15 mouse cellular contexts compared by ENCODE assay signal in genomic region chr10:61495461-61495860, GRCm38 (mm10). TPM values are rescaled to one million over a fixed set of nuclear protein-coding genes. Genes with fewer than 3 reads are reported as not detected.
DNase-seq lines count a peak whose midpoint lies in the region; ATAC-seq lines count a peak whose summit lies in the region.
"Had no signal": no experiment of that assay in that cellular context is flagged by ENCODE, and none has a peak within 500 bp of the region (broad histone marks: within the 10 kb centered on the region; RNA-seq: fewer than 3 reads in every experiment).

No protein-coding gene starts in this region.

- H3K27me3 ChIP-seq in forebrain, embryonic 13.5 days, result no peaks in the 10 kb centered on the region
- H3K27me3 ChIP-seq in forebrain, embryonic 11.5 days (ENCODE audit: control insufficient read depth, insufficient read depth, low read length), result no peaks in the 10 kb centered on the region
- no peaks in the 10 kb centered on the region for H3K27me3 ChIP-seq in intestine, embryonic 16.5 days (replicated peaks; ENCODE audit: control insufficient read depth, insufficient read depth, low read length)
- no peaks in the 10 kb centered on the region for H3K27me3 ChIP-seq in intestine, embryonic 15.5 days (replicated peaks)
- H3K27me3 ChIP-seq in embryonic facial prominence, embryonic 11.5 days (ENCODE audit: control insufficient read depth, insufficient read depth, low read length), result no peaks in the 10 kb centered on the region
- no peaks in the 10 kb centered on the region for H3K27me3 ChIP-seq in limb, embryonic 15.5 days

- H3K9ac ChIP-seq in forebrain, embryonic 13.5 days, result peak overlapping the region; percentile 37; the same call in 1 of the 2 replicates
- no peak overlapping the region for H3K9ac ChIP-seq in forebrain, embryonic 11.5 days (ENCODE audit: low read length)
- H3K9ac ChIP-seq in intestine, embryonic 16.5 days (ENCODE audit: low read depth, low read length), result 0 out of 2 replicates have a peak overlapping the region, but pooled peaks have one; percentile 1
- H3K9ac ChIP-seq in intestine, embryonic 15.5 days, result no peak overlapping the region
- H3K9ac ChIP-seq in embryonic facial prominence, embryonic 11.5 days (replicated peaks; ENCODE audit: low read length), result peak overlapping the region; percentile 29; the same call in 1 of the 2 replicates
- no peak overlapping the region for H3K9ac ChIP-seq in limb, embryonic 15.5 days
- H3K9ac ChIP-seq: hindbrain, embryonic 14.5 days had no signal

- no peak overlapping the region for H3K4me3 ChIP-seq in forebrain, embryonic 13.5 days
- no peak overlapping the region for H3K4me3 ChIP-seq in forebrain, embryonic 11.5 days (ENCODE audit: low read depth, low read length)
- H3K4me3 ChIP-seq in intestine, embryonic 16.5 days (ENCODE audit: low read length), result no peak overlapping the region
- H3K4me3 ChIP-seq in intestine, embryonic 15.5 days (replicated peaks), result no peak overlapping the region
- no peak overlapping the region for H3K4me3 ChIP-seq in embryonic facial prominence, embryonic 11.5 days (ENCODE audit: low read depth, low read length)
- no peak overlapping the region for H3K4me3 ChIP-seq in limb, embryonic 15.5 days
- H3K4me3 ChIP-seq: erythroblast, embryonic 14.5 days; layer of hippocampus, adult 2 months had no signal

- 37% methylated on average over 4 of the region's 4 CpGs for WGBS in forebrain, embryonic 13.5 days
- 42% methylated on average over 4 of the region's 4 CpGs for WGBS in forebrain, embryonic 11.5 days
- WGBS in intestine, embryonic 16.5 days, result 48% methylated on average over 4 of the region's 4 CpGs
- 54% methylated on average over 4 of the region's 4 CpGs for WGBS in intestine, embryonic 15.5 days
- WGBS in embryonic facial prominence, embryonic 11.5 days, result 30% methylated on average over 4 of the region's 4 CpGs
- 20% methylated on average over 4 of the region's 4 CpGs for WGBS in limb, embryonic 15.5 days

- peaks cover 18% of the 10 kb centered on the region for H3K4me1 ChIP-seq in forebrain, embryonic 13.5 days
- H3K4me1 ChIP-seq in forebrain, embryonic 11.5 days (replicated peaks; ENCODE audit: control insufficient read depth, insufficient read depth, low read length), result no peaks in the 10 kb centered on the region; the same call in none of the 2 replicates
- H3K4me1 ChIP-seq in intestine, embryonic 16.5 days (ENCODE audit: control insufficient read depth, insufficient read depth, low read length), result peaks cover 14% of the 10 kb centered on the region
- H3K4me1 ChIP-seq in intestine, embryonic 15.5 days (replicated peaks), result peaks cover 20% of the 10 kb centered on the region
- peaks cover 10% of the 10 kb centered on the region for H3K4me1 ChIP-seq in embryonic facial prominence, embryonic 11.5 days (ENCODE audit: control insufficient read depth, insufficient read depth, low read length)
- H3K4me1 ChIP-seq in limb, embryonic 15.5 days, result peaks cover 28% of the 10 kb centered on the region

- no peak overlapping the region; the same call in 1 of the 2 replicates for H3K27ac ChIP-seq in forebrain, embryonic 13.5 days
- H3K27ac ChIP-seq in forebrain, embryonic 11.5 days (ENCODE audit: low read depth, low read length), result no peak overlapping the region
- no peak overlapping the region for H3K27ac ChIP-seq in intestine, embryonic 16.5 days (ENCODE audit: low read length)
- H3K27ac ChIP-seq in intestine, embryonic 15.5 days, result no peak overlapping the region
- H3K27ac ChIP-seq in embryonic facial prominence, embryonic 11.5 days (replicated peaks; ENCODE audit: low read depth, low read length), result peak overlapping the region; percentile 65
- H3K27ac ChIP-seq in limb, embryonic 15.5 days, result peak overlapping the region; percentile 51
- H3K27ac ChIP-seq: hindbrain, embryonic 14.5 days; layer of hippocampus, adult 2 months had no signal

- H3K9me3 ChIP-seq in forebrain, embryonic 13.5 days (replicated peaks), result no peaks in the 10 kb centered on the region
- H3K9me3 ChIP-seq in forebrain, embryonic 11.5 days (ENCODE audit: control insufficient read depth, low read length), result no peaks in the 10 kb centered on the region
- H3K9me3 ChIP-seq in intestine, embryonic 16.5 days (ENCODE audit: control insufficient read depth, low read length), result no peaks in the 10 kb centered on the region
- H3K9me3 ChIP-seq in intestine, embryonic 15.5 days, result no peaks in the 10 kb centered on the region
- no peaks in the 10 kb centered on the region for H3K9me3 ChIP-seq in embryonic facial prominence, embryonic 11.5 days (replicated peaks; ENCODE audit: control insufficient read depth, low read length)
- H3K9me3 ChIP-seq in limb, embryonic 15.5 days, result no peaks in the 10 kb centered on the region
- H3K9me3 ChIP-seq: G1E had no signal

- ATAC-seq in forebrain, embryonic 13.5 days, result no peak
- no peak for ATAC-seq in forebrain, embryonic 11.5 days (replicated peaks; ENCODE audit: low FRiP score)
- ATAC-seq in intestine, embryonic 16.5 days, result no peak
- no peak for ATAC-seq in intestine, embryonic 15.5 days
- no peak for ATAC-seq in embryonic facial prominence, embryonic 11.5 days (replicated peaks; ENCODE audit: insufficient number of reproducible peaks, low FRiP score, low TSS enrichment, low read depth)
- ATAC-seq in limb, embryonic 15.5 days (ENCODE audit: insufficient number of reproducible peaks, low FRiP score, low TSS enrichment, low read depth), result no peak

- no peaks in the 10 kb centered on the region for H3K36me3 ChIP-seq in forebrain, embryonic 13.5 days (ENCODE audit: poor library complexity, severe bottlenecking)
- no peaks in the 10 kb centered on the region for H3K36me3 ChIP-seq in forebrain, embryonic 11.5 days (ENCODE audit: control insufficient read depth, insufficient read depth, low read length)
- H3K36me3 ChIP-seq in intestine, embryonic 16.5 days (ENCODE audit: control insufficient read depth, insufficient read depth, low read length), result no peaks in the 10 kb centered on the region
- no peaks in the 10 kb centered on the region for H3K36me3 ChIP-seq in intestine, embryonic 15.5 days
- H3K36me3 ChIP-seq in embryonic facial prominence, embryonic 11.5 days (replicated peaks; ENCODE audit: control insufficient read depth, insufficient read depth, low read depth, low read length), result no peaks in the 10 kb centered on the region
- no peaks in the 10 kb centered on the region for H3K36me3 ChIP-seq in limb, embryonic 15.5 days

- H3K4me2 ChIP-seq in forebrain, embryonic 13.5 days, result no peak overlapping the region
- no peak overlapping the region for H3K4me2 ChIP-seq in forebrain, embryonic 11.5 days (ENCODE audit: low read depth, low read length, severe bottlenecking)
- no peak overlapping the region for H3K4me2 ChIP-seq in intestine, embryonic 16.5 days (ENCODE audit: low read depth, low read length)
- no peak overlapping the region for H3K4me2 ChIP-seq in intestine, embryonic 15.5 days (replicated peaks)
- H3K4me2 ChIP-seq in embryonic facial prominence, embryonic 11.5 days (ENCODE audit: low read depth, low read length), result no peak overlapping the region
- H3K4me2 ChIP-seq in limb, embryonic 15.5 days, result no peak overlapping the region
- H3K4me2 ChIP-seq: hindbrain, embryonic 14.5 days had no signal

- DNase-seq in forebrain, embryonic 11.5 days (ENCODE audit: low spot score), result no peak
- peak; percentile 71 for DNase-seq in embryonic facial prominence, embryonic 11.5 days (ENCODE audit: low spot score)
- no peak for DNase-seq in frontal cortex, postnatal 10 days (ENCODE audit: low spot score in 2 of 2)
- DNase-seq in gastrocnemius, adult 8-10 months (ENCODE audit: low spot score in 2 of 2), result no peak
- DNase-seq: B cell, adult 2 months; cerebellum, adult 2 months; thymus, postnatal 25 days had no signal

RNA-seq across cellular contexts. Expression of gene Lrrc20, which starts 19.9 kb away (rescaled TPM):
- 16.4 and 17.5 TPM in 2 replicates for polyA plus RNA-seq in forebrain, embryonic 13.5 days (2015; fragmentation: Nextera tagmentation; extraction: Ambion mirVana)
- 14.6 and 15.0 TPM in 2 replicates for polyA plus RNA-seq in forebrain, embryonic 11.5 days (2014; fragmentation: Nextera tagmentation; extraction: Ambion mirVana)
- polyA plus RNA-seq in intestine, embryonic 16.5 days (2015; fragmentation: Nextera tagmentation; extraction: Ambion mirVana), result 5.8 TPM in 2 replicates
- polyA plus RNA-seq in intestine, embryonic 15.5 days (2015; fragmentation: Nextera tagmentation; extraction: Ambion mirVana), result 5.6 and 5.9 TPM in 2 replicates
- 11.1 and 11.6 TPM in 2 replicates for polyA plus RNA-seq in embryonic facial prominence, embryonic 11.5 days (2014; fragmentation: Nextera tagmentation; extraction: Ambion mirVana)
- 8.5 and 10.2 TPM in 2 replicates for polyA plus RNA-seq in limb, embryonic 15.5 days (2015; fragmentation: Nextera tagmentation; extraction: Ambion mirVana)
- total RNA-seq in gastrocnemius, adult 8-10 months (2022), result 100 to 1,000 TPM; 151 to 195 (median 168) TPM

RNA-seq across cellular contexts. Expression of gene Eif4ebp2, which starts 43.0 kb away (rescaled TPM):
- polyA plus RNA-seq in forebrain, embryonic 13.5 days (2015; fragmentation: Nextera tagmentation; extraction: Ambion mirVana), result 96.4 and 102 TPM in 2 replicates
- polyA plus RNA-seq in forebrain, embryonic 11.5 days (2014; fragmentation: Nextera tagmentation; extraction: Ambion mirVana), result 41.5 and 50.8 TPM in 2 replicates
- polyA plus RNA-seq in intestine, embryonic 16.5 days (2015; fragmentation: Nextera tagmentation; extraction: Ambion mirVana), result 59.6 and 64.1 TPM in 2 replicates
- polyA plus RNA-seq in intestine, embryonic 15.5 days (2015; fragmentation: Nextera tagmentation; extraction: Ambion mirVana), result 74.4 and 80.6 TPM in 2 replicates
- 27.8 and 35.2 TPM in 2 replicates for polyA plus RNA-seq in embryonic facial prominence, embryonic 11.5 days (2014; fragmentation: Nextera tagmentation; extraction: Ambion mirVana)
- polyA plus RNA-seq in limb, embryonic 15.5 days (2015; fragmentation: Nextera tagmentation; extraction: Ambion mirVana), result 64.5 and 68.5 TPM in 2 replicates
- total RNA-seq in gastrocnemius, adult 8-10 months (2022), result 100 to 1,000 TPM; 154 to 242 (median 183) TPM

Comparison
In these comparisons a context has a peak if more than half of its experiments do, and no peak if none do; other contexts are left out.
1. H3K9ac ChIP-seq: peak in forebrain, embryonic 13.5 days (single experiment), intestine, embryonic 16.5 days (single experiment) and embryonic facial prominence, embryonic 11.5 days (single experiment); none in forebrain, embryonic 11.5 days (single experiment), intestine, embryonic 15.5 days (single experiment) and limb, embryonic 15.5 days (single experiment).
2. H3K27ac ChIP-seq: peak in embryonic facial prominence, embryonic 11.5 days (single experiment) and limb, embryonic 15.5 days (single experiment); none in forebrain, embryonic 13.5 days (single experiment), forebrain, embryonic 11.5 days (single experiment), intestine, embryonic 16.5 days (single experiment) and intestine, embryonic 15.5 days (single experiment).